Mouse (Mus musculus) T-helper 1 cell (primary cell): ENCODE data around the gene Gm16223.

Experiments used
- in situ Hi-C: fragments of 300-600 bp; cut with MboI, MseI; formaldehyde crosslinking; loops from one replicate; pipeline ENCODE4 v1.15.1; 2025; ENCODE audit warnings: high pct_unique_total_duplicates

Gene Gm16223

DNA sequence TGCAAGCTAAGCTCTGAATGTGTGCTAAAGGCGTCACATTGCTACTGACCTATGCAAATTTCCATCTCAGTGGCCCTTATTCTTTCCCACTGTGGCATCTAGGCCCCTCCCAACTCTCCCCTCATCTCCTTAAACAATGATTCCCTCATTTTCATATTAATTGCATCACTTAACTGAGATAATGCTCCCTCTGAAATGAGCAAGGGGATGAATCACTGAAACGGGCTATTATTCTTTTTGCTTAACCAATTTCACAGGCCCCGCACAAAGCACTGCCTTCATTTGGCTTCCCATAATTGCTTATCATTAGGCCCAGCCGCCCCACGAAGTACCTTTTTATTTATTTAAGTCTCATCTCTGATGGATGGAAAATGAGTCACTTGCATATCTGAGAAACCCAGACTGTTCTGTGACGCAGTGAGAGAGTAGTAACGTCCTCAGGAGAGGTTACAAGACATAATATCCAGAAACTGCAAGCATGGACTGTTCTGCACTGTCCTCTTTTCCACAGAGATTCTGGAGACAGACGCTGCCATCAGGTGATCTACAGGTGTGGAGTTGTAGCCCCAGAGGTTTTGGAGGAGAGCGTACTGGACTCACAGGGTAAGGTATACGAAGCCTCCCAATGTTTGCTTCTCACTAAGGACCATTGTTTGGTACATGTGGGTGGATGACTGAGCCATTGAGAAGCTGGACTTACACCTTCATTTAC, at the start of gene Gm16223:
Gene Gm16223, plus strand, starts transcription at position 485 of the 712 bp plus-strand sequence.
- in situ Hi-C loops, result no loop called here

DNA sequence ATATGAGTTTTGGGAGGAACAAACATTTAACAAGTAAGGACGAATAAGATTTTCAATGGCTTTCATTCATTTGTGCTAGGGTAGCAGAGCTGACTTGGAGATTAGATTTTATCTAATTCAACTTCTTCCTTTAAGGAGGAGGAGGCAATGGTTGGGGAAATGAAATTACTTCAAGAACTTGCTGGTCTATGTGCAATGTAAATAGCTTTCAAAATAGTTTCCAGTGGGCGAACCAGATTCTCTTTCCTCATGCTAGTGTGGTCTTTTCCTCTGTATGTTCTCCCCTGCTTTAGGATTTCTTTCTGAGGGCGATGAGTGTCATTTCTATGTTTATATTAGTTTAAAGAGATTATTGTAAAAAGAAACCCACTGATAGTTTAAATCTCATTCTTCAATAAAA, 45.7 kb upstream of the Gm16223 start:
- in situ Hi-C loops, result no loop called here

DNA sequence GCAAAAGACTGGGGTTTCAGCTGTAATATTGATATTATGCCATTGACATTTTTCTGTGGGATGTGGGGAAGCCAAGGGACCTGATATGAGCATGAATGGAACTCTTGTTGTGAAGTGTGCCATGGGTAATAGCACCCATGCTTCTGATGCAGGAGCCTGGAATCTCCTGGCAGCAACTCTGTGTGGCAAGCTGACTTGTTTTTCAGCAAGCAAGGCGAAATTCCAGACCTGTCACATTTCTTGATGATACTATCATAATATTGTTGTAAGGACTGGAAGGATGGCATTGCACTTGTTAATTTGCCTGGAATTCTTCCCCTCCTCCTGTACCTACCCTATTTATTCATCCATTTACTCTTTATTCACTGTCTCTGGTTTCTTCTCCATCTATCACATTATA, 44.2 kb upstream of the Gm16223 start:
- in situ Hi-C loops, result no loop called here

DNA sequence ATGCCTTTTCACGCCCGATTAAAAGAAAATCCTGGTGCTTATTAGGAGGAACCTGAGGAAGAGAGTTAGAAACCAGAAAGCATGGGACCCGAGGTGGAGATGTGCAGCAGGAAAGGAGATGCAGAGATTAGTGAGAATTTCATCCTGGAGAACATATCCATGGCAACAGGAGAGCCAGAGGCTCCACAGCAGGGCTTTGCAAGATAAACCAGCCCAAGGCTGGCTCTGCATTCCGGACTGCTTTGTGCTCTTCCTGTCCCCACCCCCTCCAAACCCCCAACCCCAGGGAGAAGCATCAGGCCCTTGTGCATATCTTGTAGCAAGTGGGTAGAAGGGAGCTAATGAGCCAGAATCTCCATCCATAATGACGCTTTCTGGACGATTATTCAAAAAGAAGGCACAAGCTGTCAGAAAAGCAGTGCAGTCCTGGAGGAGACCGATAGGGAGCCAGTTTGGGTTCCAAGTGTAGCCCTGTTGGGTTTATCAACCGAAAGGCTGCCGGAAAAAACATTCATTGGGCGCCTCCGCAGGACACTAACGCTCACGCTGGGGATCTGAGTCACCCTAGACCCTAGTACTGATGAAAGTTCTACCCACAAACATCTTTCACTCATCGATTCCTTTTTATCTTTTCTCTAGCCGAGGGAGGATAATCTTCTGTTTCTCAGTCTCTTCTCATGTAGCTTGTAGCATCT, 31.2 kb upstream of the Gm16223 start:
- in situ Hi-C loops, result no loop called here

DNA sequence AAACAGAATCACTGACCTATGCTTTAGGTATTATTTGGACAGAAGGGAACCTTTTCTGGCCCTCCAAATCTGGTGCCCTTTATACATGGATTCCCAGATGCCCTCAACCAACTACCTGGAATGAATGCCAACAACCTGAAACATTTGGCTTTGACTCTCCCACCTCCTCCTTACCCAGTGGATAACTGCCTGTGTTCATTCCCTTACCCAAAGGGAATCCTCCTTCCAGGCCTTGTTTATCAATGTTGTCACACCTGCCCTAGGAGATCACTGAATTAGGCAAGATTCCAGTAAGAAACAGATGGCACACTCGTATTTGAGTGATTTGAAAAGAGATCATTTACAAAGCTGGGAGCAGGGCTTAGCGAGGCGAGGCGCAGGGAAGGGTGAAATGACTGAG, 13.1 kb upstream of the Gm16223 start:
- in situ Hi-C loops, result no loop called here

DNA sequence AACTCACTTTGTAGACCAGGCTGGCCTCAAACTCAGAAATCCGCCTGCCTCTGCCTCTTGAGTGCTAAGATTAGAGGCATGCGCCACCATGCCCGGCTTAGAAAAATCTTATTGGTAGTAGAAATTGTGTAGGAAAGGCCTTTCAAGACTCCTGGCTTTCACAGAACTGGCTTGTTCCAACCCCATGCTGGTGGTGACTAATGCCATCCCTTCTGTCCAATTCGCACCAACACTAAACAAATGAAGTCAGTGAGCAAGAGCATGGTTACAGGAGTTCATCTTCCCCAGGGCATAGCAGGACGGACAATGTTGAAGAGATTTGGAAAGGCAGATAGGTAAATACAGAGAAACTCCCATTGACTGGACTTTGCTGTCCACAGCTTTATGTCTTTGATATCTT, 12.6 kb upstream of the Gm16223 start:
- in situ Hi-C loops, result no loop called here

GRCm38 (mm10) chr5:42065090-42065489, 2.7 kb upstream of the Gm16223 start:
- in situ Hi-C loops, result no loop called here

GRCm38 (mm10) chr5:42067075-42067474, 685 bp upstream of the Gm16223 start:
- in situ Hi-C loops, result no loop called here

DNA sequence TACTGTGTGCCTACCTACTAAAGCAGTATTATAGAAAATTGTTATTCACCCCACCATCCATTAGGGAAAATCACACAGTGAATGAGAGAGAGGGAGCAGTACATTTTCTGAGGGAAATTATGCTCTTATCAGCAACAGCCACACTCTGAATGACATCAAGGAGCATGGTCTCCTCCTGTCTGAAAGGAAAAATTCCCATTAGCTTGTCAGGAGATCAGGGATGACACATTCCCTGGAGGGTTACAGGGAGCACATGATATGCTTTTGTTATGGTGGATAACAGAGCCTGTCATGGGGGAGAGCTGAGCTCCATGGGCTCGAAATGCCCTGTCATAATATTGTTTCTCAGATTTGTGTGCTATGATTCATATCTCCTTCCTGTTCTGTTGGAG, 424 bp downstream of the Gm16223 start:
- in situ Hi-C loops, result no loop called here

GRCm38 (mm10) chr5:42116586-42117346, 49.0 kb downstream of the Gm16223 start:
- in situ Hi-C loops, result no loop called here

DNA sequence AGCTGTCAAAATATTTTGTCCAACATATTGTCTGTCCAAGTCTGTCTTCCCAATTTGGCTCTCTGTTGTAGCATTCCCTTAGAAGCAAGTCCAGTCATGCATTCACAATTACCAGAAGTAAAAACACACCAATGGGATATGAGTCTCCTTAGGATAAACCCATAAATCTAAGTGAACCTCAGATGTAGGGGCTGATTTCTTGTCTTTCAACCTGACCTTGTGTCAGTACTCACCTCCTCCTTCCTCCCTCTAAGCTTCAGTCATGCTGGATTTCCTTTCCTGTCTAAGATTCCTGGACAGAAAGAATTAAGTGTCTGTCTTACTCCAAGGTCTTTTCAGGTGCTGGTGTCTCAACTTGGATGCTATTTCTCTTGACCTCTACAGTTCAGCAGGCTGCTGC, 57.8 kb downstream of the Gm16223 start:
- in situ Hi-C loops, result no loop called here

DNA sequence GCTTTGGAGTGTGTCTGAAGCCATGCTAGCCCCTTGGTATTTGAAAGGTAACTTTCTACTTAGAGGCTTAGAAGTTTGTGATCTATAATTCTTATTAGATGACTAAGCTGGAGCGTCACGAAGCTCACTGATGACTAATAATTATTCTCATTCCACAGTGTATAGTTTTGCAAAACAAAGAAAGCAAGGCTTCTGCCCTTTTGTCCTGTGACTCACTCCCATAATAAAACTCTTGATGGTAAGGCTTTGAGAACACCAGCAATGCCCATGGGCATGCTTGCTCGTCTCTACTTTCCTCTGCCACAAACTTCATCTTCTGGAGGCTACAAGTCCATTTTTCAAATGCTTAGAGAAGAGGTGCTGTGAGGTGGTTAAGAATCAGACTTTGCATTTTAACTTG, 87.9 kb downstream of the Gm16223 start:
- in situ Hi-C loops, result no loop called here

DNA sequence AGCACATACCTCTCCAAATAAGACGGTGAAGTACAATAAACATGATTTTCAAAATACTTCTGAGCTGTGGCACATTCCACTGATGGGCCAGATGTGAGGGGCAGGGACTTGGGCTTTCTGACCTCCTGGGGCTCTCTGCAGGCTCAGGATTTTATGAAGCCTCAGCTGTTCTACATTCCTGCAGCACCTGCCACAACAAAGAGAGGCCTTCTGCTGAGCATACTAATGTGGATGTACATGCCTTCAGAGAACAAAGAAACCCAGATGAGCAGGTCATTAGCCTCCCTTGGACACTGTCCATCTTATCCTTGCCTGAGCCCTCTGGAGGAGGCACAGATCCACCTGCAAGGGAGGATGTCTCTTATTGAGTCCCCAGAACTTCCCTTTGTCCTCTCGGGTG, 97.0 kb downstream of the Gm16223 start:
- in situ Hi-C loops, result loop anchor here (5.0 kb wide), 2 partner anchors 53 to 77 kb away; no protein-coding TSS in a partner anchor

GRCm38 (mm10) chr5:42166311-42166710, 98.6 kb downstream of the Gm16223 start:
- in situ Hi-C loops, result loop anchor here (5.0 kb wide), 2 partner anchors 51 to 79 kb away; no protein-coding TSS in a partner anchor

- in situ Hi-C loops, result loop anchor here (5.0 kb wide), 2 partner anchors 49 to 81 kb away; no protein-coding TSS in a partner anchor
These were observed 100.3 kb downstream of the Gm16223 start for GRCm38 (mm10) chr5:42168071-42168470.

DNA sequence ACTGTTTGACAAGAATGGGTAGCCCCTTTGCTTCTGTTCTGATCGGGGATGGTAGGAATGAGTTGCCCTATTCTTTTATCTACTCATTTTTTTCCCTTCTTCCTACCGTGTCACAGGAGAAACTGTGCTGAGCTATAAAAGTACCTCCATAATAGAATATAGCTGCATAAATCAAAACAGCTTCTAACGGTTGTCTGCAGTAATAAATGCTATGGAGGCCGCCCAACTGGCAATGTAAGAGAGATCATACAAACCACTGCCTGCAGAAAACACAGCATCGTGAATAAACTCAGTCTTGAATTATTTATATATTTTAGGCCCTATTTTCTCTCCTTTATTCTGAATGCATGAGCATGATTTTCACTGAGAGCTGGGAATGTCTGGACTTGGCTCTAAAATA, 101.0 kb downstream of the Gm16223 start:
- in situ Hi-C loops, result loop anchor here (5.0 kb wide), 2 partner anchors 49 to 81 kb away; no protein-coding TSS in a partner anchor

GRCm38 (mm10) chr5:42174109-42174508, 106.3 kb downstream of the Gm16223 start:
- in situ Hi-C loops, result no loop called here

GRCm38 (mm10) chr5:42175424-42175823, 107.7 kb downstream of the Gm16223 start:
- in situ Hi-C loops, result no loop called here

DNA sequence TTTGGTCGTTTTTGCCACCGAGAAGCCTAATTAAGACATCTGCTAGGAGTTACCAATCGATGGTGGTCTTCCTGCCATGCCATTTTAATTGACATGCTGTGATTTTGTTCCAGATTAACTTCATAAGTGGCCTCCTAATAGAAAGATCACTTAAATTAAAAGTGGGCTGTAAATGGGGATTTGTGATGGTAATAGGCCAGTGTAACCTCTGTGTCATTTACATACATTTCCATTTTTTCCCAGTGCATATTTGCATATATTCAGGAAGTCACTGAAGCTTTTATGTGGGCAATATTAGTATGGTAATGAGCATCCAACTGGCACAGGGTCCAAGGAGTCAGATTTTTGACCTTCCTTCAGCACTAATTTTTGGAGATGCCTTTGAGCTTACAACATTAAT, 130.7 kb downstream of the Gm16223 start:
- in situ Hi-C loops, result no loop called here

- in situ Hi-C loops, result no loop called here
These were observed 139.8 kb downstream of the Gm16223 start for GRCm38 (mm10) chr5:42207456-42208122.

DNA sequence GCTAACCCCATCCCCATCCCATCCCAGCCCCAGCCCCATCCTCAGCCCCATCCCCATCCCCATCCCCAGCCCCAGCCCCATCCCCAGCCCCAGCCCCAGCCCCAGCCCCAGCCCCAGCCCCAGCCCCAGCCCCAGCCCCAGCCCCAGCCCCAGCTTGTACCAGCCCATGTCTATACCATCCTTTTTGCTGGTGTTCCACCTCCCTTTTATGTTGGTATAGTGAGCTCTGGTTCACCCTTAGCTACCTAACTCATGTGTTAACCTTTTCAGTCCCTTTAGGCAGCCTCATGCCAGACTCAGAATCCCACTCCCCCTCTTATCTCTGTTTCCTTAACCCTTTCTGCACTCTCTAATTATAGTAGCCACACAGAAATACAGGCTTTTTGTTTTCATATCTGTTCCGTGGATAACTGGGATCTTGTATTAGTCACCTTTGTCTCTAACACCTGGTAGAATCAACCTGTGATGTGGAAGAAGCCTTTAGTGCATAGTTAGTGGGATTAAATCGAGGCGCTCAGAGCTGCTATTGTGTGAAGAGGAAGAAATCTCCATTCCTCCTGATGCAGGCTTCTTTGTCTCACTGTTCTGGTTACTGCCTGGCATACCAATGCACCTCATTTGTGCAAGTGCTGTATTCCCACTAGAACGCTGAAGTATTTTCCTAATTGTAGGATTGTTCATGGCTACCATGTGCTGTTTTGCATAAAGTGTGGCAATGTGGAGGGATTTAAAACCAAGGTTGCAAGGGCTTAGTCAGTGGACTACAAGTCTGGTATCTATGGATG, 144.0 kb downstream of the Gm16223 start:
- in situ Hi-C loops, result no loop called here
